Mouse (Mus musculus): ENCODE results near the gene Foxn3. TPM values are rescaled to one million over a fixed set of nuclear protein-coding genes. Genes with fewer than 3 reads are reported as not detected.

Foxn3 gene
- total and polyA plus RNA-seq, 2 experiments from 2014 or later, result 50.4 to 69.0 TPM

GRCm38 (mm10) chr12:99385897-99386834, 177.2 kb downstream of the Foxn3 start:
- peak; percentile 35; the same call in 1 of the 2 replicates for ATAC-seq
- no peak overlapping the region for H3K4me2 ChIP-seq (ENCODE audit: low read depth, low read length)
- no peak overlapping the region for H3K9ac ChIP-seq (replicated peaks; ENCODE audit: low read length)
- no peak overlapping the region for H3K4me3 ChIP-seq (ENCODE audit: low read length)
- no peaks in the 10 kb centered on the region for H3K27me3 ChIP-seq (ENCODE audit: insufficient read depth, low read length)
- no peaks in the 10 kb centered on the region for H3K36me3 ChIP-seq (ENCODE audit: insufficient read depth, low read length)
- peak; percentile 10; the same call in 1 of the 2 replicates for TF ChIP-seq CTCF (IDR thresholded peaks at IDR 0.05; ENCODE audit: low read depth)
- H3K9me3 ChIP-seq (ENCODE audit: low read length), result no peaks in the 10 kb centered on the region
- 59% methylated on average over 17 of the region's 17 CpGs for WGBS
- peak overlapping the region; percentile 8; the same call in 1 of the 2 replicates for H3K27ac ChIP-seq
- DNase-seq (ENCODE audit: low spot score), result peak; percentile 37
- no peaks in the 10 kb centered on the region for H3K4me1 ChIP-seq (ENCODE audit: insufficient read depth, low read length)

GRCm38 (mm10) chr12:99385073-99385472, 178.3 kb downstream of the Foxn3 start:
- WGBS, result 90% methylated on average over 4 of the region's 4 CpGs
- 0 out of 2 replicates have a peak, but pooled peaks cover under 1% of the 10 kb centered on the region for H3K4me1 ChIP-seq (ENCODE audit: insufficient read depth, low read length)
- DNase-seq (ENCODE audit: low spot score), result no peak

DNA sequence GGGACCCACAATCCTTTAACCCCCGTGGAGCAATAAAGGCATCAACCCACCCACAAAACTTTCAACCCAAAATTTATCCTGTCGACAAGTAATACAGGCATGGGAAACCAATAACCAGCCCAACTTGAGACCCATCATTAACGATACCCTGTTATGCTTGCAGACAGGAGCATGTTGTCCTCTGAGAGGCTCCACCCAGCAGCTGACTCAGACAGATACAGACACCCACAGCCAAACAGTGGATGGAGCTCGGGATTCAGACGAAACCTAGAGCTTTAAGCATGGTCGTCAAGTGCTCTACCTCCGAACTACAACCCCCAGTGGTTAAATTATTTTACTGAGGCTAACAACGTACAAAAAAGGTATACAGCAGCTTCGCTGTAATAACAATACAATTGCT, 182.1 kb downstream of the Foxn3 start:
- Histone ChIP-seq H3K4me1 (ENCODE audit: insufficient read depth, low read length) (peaks cover 8% of the 10 kb centered on the region), H3K27me3 (ENCODE audit: insufficient read depth, low read length) (no peaks in the 10 kb centered on the region), H3K9me3 (ENCODE audit: low read length) (no peaks in the 10 kb centered on the region), H3K4me2 (ENCODE audit: low read depth, low read length) (no peak overlapping the region), H3K9ac (replicated peaks; ENCODE audit: low read length) (no peak overlapping the region), H3K27ac (no peak overlapping the region), H3K36me3 (ENCODE audit: insufficient read depth, low read length) (no peaks in the 10 kb centered on the region), H3K4me3 (ENCODE audit: low read length) (no peak overlapping the region)
- WGBS, result 87% methylated on average over 9 of the region's 9 CpGs
- TF ChIP-seq CTCF (IDR thresholded peaks at IDR 0.05; ENCODE audit: low read depth), result no peak
- DNase-seq (ENCODE audit: low spot score) (no peak), ATAC-seq (no peak)

More at GRCm38 (mm10) chr12:99385073-99385472, 178.3 kb downstream of the Foxn3 start:
- H3K4me3 ChIP-seq (ENCODE audit: low read length), result no peak overlapping the region
- H3K4me2 ChIP-seq (ENCODE audit: low read depth, low read length), result no peak overlapping the region
- no peak for TF ChIP-seq CTCF (IDR thresholded peaks at IDR 0.05; ENCODE audit: low read depth)
- H3K36me3 ChIP-seq (ENCODE audit: insufficient read depth, low read length), result no peaks in the 10 kb centered on the region
- H3K9me3 ChIP-seq (ENCODE audit: low read length), result no peaks in the 10 kb centered on the region
- H3K27ac ChIP-seq, result no peak overlapping the region
- no peak overlapping the region for H3K9ac ChIP-seq (replicated peaks; ENCODE audit: low read length)
- ATAC-seq, result no peak
- no peaks in the 10 kb centered on the region for H3K27me3 ChIP-seq (ENCODE audit: insufficient read depth, low read length)

DNA sequence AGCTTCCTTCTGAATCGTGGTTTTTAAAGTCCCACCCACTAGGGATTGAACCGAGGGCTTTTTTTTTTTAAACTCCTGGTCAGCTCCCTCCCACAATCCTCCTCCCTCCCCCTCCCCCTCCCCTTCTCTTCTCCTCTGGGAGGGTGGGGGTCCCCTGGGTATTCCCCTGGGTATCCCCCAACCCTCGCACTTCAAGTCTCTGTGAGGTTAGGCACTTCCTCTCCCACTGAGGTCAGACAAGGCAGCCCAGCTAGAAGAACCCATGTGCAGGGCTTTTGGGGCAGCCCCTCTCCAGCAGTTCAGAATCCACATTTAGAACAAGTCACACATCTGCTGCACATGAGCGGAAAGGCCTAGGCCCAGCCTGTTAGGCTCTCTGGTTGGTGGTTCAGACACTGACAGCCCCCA, 182.5 kb downstream of the Foxn3 start:
- no peaks in the 10 kb centered on the region for H3K36me3 ChIP-seq (ENCODE audit: insufficient read depth, low read length)
- no peak overlapping the region for H3K4me2 ChIP-seq (ENCODE audit: low read depth, low read length)
- H3K27ac ChIP-seq, result no peak overlapping the region
- H3K9me3 ChIP-seq (ENCODE audit: low read length), result no peaks in the 10 kb centered on the region
- no peak for DNase-seq (ENCODE audit: low spot score)
- H3K27me3 ChIP-seq (ENCODE audit: insufficient read depth, low read length), result no peaks in the 10 kb centered on the region
- WGBS, result 56% methylated on average over 4 of the region's 4 CpGs
- no peak overlapping the region for H3K4me3 ChIP-seq (ENCODE audit: low read length)
- no peak for ATAC-seq
- TF ChIP-seq CTCF (IDR thresholded peaks at IDR 0.05; ENCODE audit: low read depth), result no peak
- peaks cover 8% of the 10 kb centered on the region for H3K4me1 ChIP-seq (ENCODE audit: insufficient read depth, low read length)
- H3K9ac ChIP-seq (replicated peaks; ENCODE audit: low read length), result no peak overlapping the region

GRCm38 (mm10) chr12:99380124-99380523, 183.3 kb downstream of the Foxn3 start:
- no peaks in the 10 kb centered on the region for H3K27me3 ChIP-seq (ENCODE audit: insufficient read depth, low read length)
- no peaks in the 10 kb centered on the region for H3K36me3 ChIP-seq (ENCODE audit: insufficient read depth, low read length)
- H3K4me2 ChIP-seq (ENCODE audit: low read depth, low read length), result no peak overlapping the region
- no peak overlapping the region for H3K9ac ChIP-seq (replicated peaks; ENCODE audit: low read length)
- ATAC-seq (no peak), DNase-seq (ENCODE audit: low spot score) (no peak)
- H3K4me3 ChIP-seq (ENCODE audit: low read length), result no peak overlapping the region
- H3K9me3 ChIP-seq (ENCODE audit: low read length), result no peaks in the 10 kb centered on the region
- H3K4me1 ChIP-seq (ENCODE audit: insufficient read depth, low read length), result peaks cover 14% of the 10 kb centered on the region
- 52% methylated on average over 6 of the region's 6 CpGs for WGBS
- H3K27ac ChIP-seq, result no peak overlapping the region
- TF ChIP-seq CTCF (IDR thresholded peaks at IDR 0.05; ENCODE audit: low read depth), result no peak

DNA sequence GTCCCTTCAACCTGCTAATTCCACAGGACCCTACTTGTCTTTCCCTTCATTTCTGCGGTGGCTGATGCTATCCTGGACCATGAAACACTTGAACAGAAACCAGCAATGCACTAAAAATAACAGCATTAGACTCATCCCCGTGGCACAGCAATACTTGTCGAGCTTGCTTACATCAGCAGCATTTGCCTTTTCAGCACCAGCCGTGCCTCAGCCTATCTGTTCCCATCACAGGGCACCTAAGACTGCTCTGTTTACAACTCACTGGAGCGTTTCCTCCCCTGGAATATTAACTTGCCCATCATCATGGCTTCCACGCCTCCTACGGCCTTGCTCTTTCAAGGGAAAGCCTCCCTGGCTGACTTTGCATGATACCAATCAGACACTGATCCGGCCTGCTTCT, 185.1 kb downstream of the Foxn3 start:
- Histone ChIP-seq H3K36me3 (ENCODE audit: insufficient read depth, low read length) (no peaks in the 10 kb centered on the region), H3K4me2 (ENCODE audit: low read depth, low read length) (no peak overlapping the region), H3K9me3 (ENCODE audit: low read length) (no peaks in the 10 kb centered on the region), H3K27me3 (ENCODE audit: insufficient read depth, low read length) (no peaks in the 10 kb centered on the region), H3K4me1 (ENCODE audit: insufficient read depth, low read length) (peaks cover 18% of the 10 kb centered on the region), H3K4me3 (ENCODE audit: low read length) (no peak overlapping the region), H3K9ac (replicated peaks; ENCODE audit: low read length) (no peak overlapping the region), H3K27ac (no peak overlapping the region)
- DNase-seq (ENCODE audit: low spot score) (no peak), ATAC-seq (no peak)
- TF ChIP-seq CTCF (IDR thresholded peaks at IDR 0.05; ENCODE audit: low read depth), result no peak
- WGBS, result 70% methylated on average over 8 of the region's 8 CpGs

- no peaks in the 10 kb centered on the region for H3K36me3 ChIP-seq (ENCODE audit: insufficient read depth, low read length)
- 70% methylated on average over 3 of the region's 3 CpGs for WGBS
- no peak for TF ChIP-seq CTCF (IDR thresholded peaks at IDR 0.05; ENCODE audit: low read depth)
- no peak overlapping the region for H3K27ac ChIP-seq
- DNase-seq (ENCODE audit: low spot score), result no peak
- no peak for ATAC-seq
- no peak overlapping the region for H3K4me3 ChIP-seq (ENCODE audit: low read length)
- no peak overlapping the region for H3K4me2 ChIP-seq (ENCODE audit: low read depth, low read length)
- H3K4me1 ChIP-seq (ENCODE audit: insufficient read depth, low read length), result peaks cover 18% of the 10 kb centered on the region
- H3K9ac ChIP-seq (replicated peaks; ENCODE audit: low read length), result no peak overlapping the region
- H3K27me3 ChIP-seq (ENCODE audit: insufficient read depth, low read length), result no peaks in the 10 kb centered on the region
- H3K9me3 ChIP-seq (ENCODE audit: low read length), result no peaks in the 10 kb centered on the region
Observed at GRCm38 (mm10) chr12:99377705-99378104, 185.7 kb downstream of the Foxn3 start.
